Mouse (Mus musculus) CH12.LX (cell line): ENCODE measurements around the gene Clec2d. TPM values are rescaled to one million over a fixed set of nuclear protein-coding genes. Genes with fewer than 3 reads are reported as not detected.

Experiments used
- DNase-seq: peaks from one replicate; pipeline ENCODE4 v3.0.0-alpha.2; 2013; ENCODE audit errors: extremely low read depth
- H3K27ac ChIP-seq: 2 replicates; pipeline ENCODE4 v1.5.1; 2012; ENCODE audit warnings: low read depth, mild to moderate bottlenecking, control low read depth, moderate library complexity; ENCODE audit not compliant: insufficient read depth
- H3K27me3 ChIP-seq: replicated peaks from 2 replicates; pipeline ENCODE3; 2012; ENCODE audit warnings: inconsistent platforms
- H3K36me3 ChIP-seq, 2 experiments: replicated peaks in 1 of 2; 2 replicates each; pipeline versions ENCODE3 to v1.6.1; 2012; ENCODE audit warnings: inconsistent platforms in 1 of 2, low read length in 1 of 2, mild to moderate bottlenecking in 1 of 2, mixed read lengths in 1 of 2, moderate library complexity in 1 of 2; ENCODE audit not compliant: control insufficient read depth in 1 of 2, insufficient read depth in 1 of 2
- H3K4me1 ChIP-seq, 2 experiments: 2 replicates each; pipeline ENCODE4 v1.6.1; 2012; ENCODE audit warnings: inconsistent platforms in 1 of 2, moderate library complexity in 1 of 2; ENCODE audit not compliant: insufficient read depth in 2 of 2, control insufficient read depth in 1 of 2
- H3K4me2 ChIP-seq: 2 replicates; pipeline ENCODE4 v1.6.1; 2012; ENCODE audit warnings: low read depth, mild to moderate bottlenecking, control low read depth; ENCODE audit not compliant: poor library complexity, insufficient read depth, severe bottlenecking
- H3K4me3 ChIP-seq, 3 experiments: fragments of 150-350 bp in 1 of 3; sonication (generic) in 1 of 3; replicated peaks in 1 of 3; 2 replicates each; pipeline versions ENCODE3 to v1.5.1; 2011 to 2012; ENCODE audit warnings: low read depth in 2 of 3, low read length in 2 of 3, mild to moderate bottlenecking in 2 of 3, moderate library complexity in 2 of 3, control low read depth in 1 of 3, improper control_type of control experiment in 1 of 3, inconsistent platforms in 1 of 3, mixed read lengths in 1 of 3; ENCODE audit not compliant: poor library complexity in 1 of 3
- H3K79me2 ChIP-seq: replicated peaks from 2 replicates; pipeline ENCODE4 v1.6.1; 2012; ENCODE audit warnings: mild to moderate bottlenecking, moderate library complexity; ENCODE audit not compliant: control insufficient read depth, poor library complexity, insufficient read depth, severe bottlenecking; ENCODE audit errors: extremely low read depth
- H3K9ac ChIP-seq: 2 replicates; pipeline ENCODE4 v1.6.1; 2012; ENCODE audit warnings: low read depth, mild to moderate bottlenecking, control low read depth, moderate library complexity; ENCODE audit not compliant: insufficient read depth
- H3K9me3 ChIP-seq: replicated peaks from 2 replicates; pipeline ENCODE3; 2012; ENCODE audit warnings: low read length, inconsistent platforms, mixed read lengths
- BHLHE40 ChIP-seq: IDR thresholded peaks from 2 replicates; pipeline ENCODE4 v1.6.1; 2011; ENCODE audit warnings: mild to moderate bottlenecking, low read depth, low read length, improper control_type of control experiment
- CHD1 ChIP-seq: IDR thresholded peaks from 2 replicates; pipeline ENCODE4 v1.6.1; 2012; ENCODE audit warnings: low read depth, low read length, improper control_type of control experiment, inconsistent platforms
- CHD2 ChIP-seq: IDR thresholded peaks from 2 replicates; pipeline ENCODE4 v1.6.1; 2011; ENCODE audit warnings: low read length, improper control_type of control experiment
- E2F4 ChIP-seq: IDR thresholded peaks from 2 replicates; pipeline ENCODE4 v1.6.1; 2011; ENCODE audit warnings: low read depth, low read length, improper control_type of control experiment; ENCODE audit not compliant: insufficient replicate concordance
- EP300 ChIP-seq: IDR thresholded peaks from 2 replicates; pipeline ENCODE4 v1.6.1; 2011; ENCODE audit warnings: low read length, improper control_type of control experiment
- GABPA ChIP-seq: IDR thresholded peaks from 2 replicates; pipeline ENCODE4 v1.6.1; 2012; ENCODE audit warnings: low read depth, low read length, improper control_type of control experiment, inconsistent platforms; ENCODE audit not compliant: insufficient replicate concordance
- HCFC1 ChIP-seq: IDR thresholded peaks from 2 replicates; pipeline ENCODE4 v1.6.1; 2012; ENCODE audit warnings: low read depth, mild to moderate bottlenecking, inconsistent platforms, low read length, improper control_type of control experiment
- JUN ChIP-seq: IDR thresholded peaks from 2 replicates; pipeline ENCODE4 v1.6.1; 2011; ENCODE audit warnings: low read depth, mild to moderate bottlenecking, low read length, improper control_type of control experiment, moderate library complexity; ENCODE audit not compliant: insufficient read depth
- JUND ChIP-seq: conservative IDR thresholded peaks from 2 replicates; pipeline ENCODE4 v1.6.1; 2011; ENCODE audit warnings: low read depth, low read length, improper control_type of control experiment
- KAT2A ChIP-seq: IDR thresholded peaks from 2 replicates; pipeline ENCODE4 v1.6.1; 2012; ENCODE audit warnings: low read length, improper control_type of control experiment, inconsistent platforms; ENCODE audit not compliant: insufficient replicate concordance
- MAFK ChIP-seq: IDR thresholded peaks from 2 replicates; pipeline ENCODE4 v1.6.1; 2011; ENCODE audit warnings: low read length, improper control_type of control experiment; ENCODE audit not compliant: insufficient replicate concordance
- MAX ChIP-seq: IDR thresholded peaks from 2 replicates; pipeline ENCODE4 v1.6.1; 2011; ENCODE audit warnings: low read length, improper control_type of control experiment
- MAZ ChIP-seq: IDR thresholded peaks from 2 replicates; pipeline ENCODE4 v1.6.1; 2012; ENCODE audit warnings: low read depth, mild to moderate bottlenecking, inconsistent platforms, low read length, improper control_type of control experiment, moderate library complexity
- MEF2A ChIP-seq: IDR thresholded peaks from 2 replicates; pipeline ENCODE4 v1.6.1; 2014; ENCODE audit warnings: low read depth, mild to moderate bottlenecking, inconsistent platforms, low read length, improper control_type of control experiment, borderline replicate concordance
- MXI1 ChIP-seq: IDR thresholded peaks from 2 replicates; pipeline ENCODE4 v1.6.1; 2011; ENCODE audit warnings: mild to moderate bottlenecking, low read depth, low read length, improper control_type of control experiment
- MYC ChIP-seq: IDR thresholded peaks from 2 replicates; pipeline ENCODE4 v1.6.1; 2011; ENCODE audit warnings: low read depth, mild to moderate bottlenecking, improper control_type of control experiment, low read length
- NELFE ChIP-seq: IDR thresholded peaks from 2 replicates; pipeline ENCODE4 v1.6.1; 2011; ENCODE audit warnings: low read depth, low read length, improper control_type of control experiment
- NRF1 ChIP-seq: IDR thresholded peaks from 2 replicates; pipeline ENCODE4 v1.6.1; 2014; ENCODE audit warnings: low read depth, mild to moderate bottlenecking, inconsistent platforms, low read length, improper control_type of control experiment, moderate library complexity
- POLR2AphosphoS2 ChIP-seq: IDR thresholded peaks from 2 replicates; pipeline ENCODE4 v1.6.1; 2011; ENCODE audit warnings: low read depth, low read length, improper control_type of control experiment
- RAD21 ChIP-seq: IDR thresholded peaks from 2 replicates; pipeline ENCODE4 v1.6.1; 2011; ENCODE audit warnings: low read depth, mild to moderate bottlenecking, low read length, improper control_type of control experiment, moderate library complexity
- SMC3 ChIP-seq: IDR thresholded peaks from 2 replicates; pipeline ENCODE4 v1.6.1; 2011; ENCODE audit warnings: low read depth, low read length, improper control_type of control experiment
- TBP ChIP-seq: conservative IDR thresholded peaks from 2 replicates; pipeline ENCODE4 v1.6.1; 2011; ENCODE audit warnings: low read depth, low read length, improper control_type of control experiment
- TCF12 ChIP-seq: IDR thresholded peaks from 2 replicates; pipeline ENCODE4 v1.6.1; 2014; ENCODE audit warnings: low read depth, mild to moderate bottlenecking, inconsistent platforms, low read length, improper control_type of control experiment
- UBTF ChIP-seq: IDR thresholded peaks from 2 replicates; pipeline ENCODE4 v1.6.1; 2012; ENCODE audit warnings: low read depth, mild to moderate bottlenecking, inconsistent platforms, low read length, improper control_type of control experiment, moderate library complexity
- USF1 ChIP-seq: IDR thresholded peaks from 2 replicates; pipeline ENCODE4 v1.6.1; 2014; ENCODE audit warnings: low read depth, mild to moderate bottlenecking, inconsistent platforms, low read length, improper control_type of control experiment
- USF2 ChIP-seq: conservative IDR thresholded peaks from 2 replicates; pipeline ENCODE4 v1.6.1; 2011; ENCODE audit warnings: low read depth, low read length, improper control_type of control experiment
- ZKSCAN1 ChIP-seq: IDR thresholded peaks from 2 replicates; pipeline ENCODE4 v1.6.1; 2012; ENCODE audit warnings: low read depth, inconsistent platforms, low read length, improper control_type of control experiment, borderline replicate concordance
- ZMIZ1 ChIP-seq: IDR thresholded peaks from 2 replicates; pipeline ENCODE4 v1.6.1; 2012; ENCODE audit warnings: low read depth, mild to moderate bottlenecking, inconsistent platforms, low read length, improper control_type of control experiment
- dilution Hi-C: fragments of 300-500 bp; cut with MboI; formaldehyde crosslinking; loops from 2 replicates; pipeline ENCODE4 v1.14.3; 2020; ENCODE audit warnings: low sequenced_read_pairs; ENCODE audit not compliant: extremely low pct_unique_long_range_greater_than_20kb, extremely low pct_ligation_motif_present
- in situ Hi-C: fragments of 300-500 bp; cut with MboI; formaldehyde crosslinking; loops from 3 replicates; pipeline ENCODE4 v1.14.3; 2019; ENCODE audit warnings: low sequenced_read_pairs, low pct_ligation_motif_present, low pct_unique_long_range_greater_than_20kb, mixed read lengths
- polyA plus RNA-seq: library from polyadenylated mRNA; unstranded; fragments of >175 nt; gene quantifications from 2 replicates; pipeline ENCODE4 v1.2.1, GENCODE M21; 2012; ENCODE audit warnings: low read depth; ENCODE audit not compliant: insufficient read length
- total RNA-seq, 2 experiments: library from RNA; depleted of rRNA; stranded (reverse); fragments of 300-350 nt in 1 of 2; fragments of >200 nt in 1 of 2; gene quantifications; 2 replicates each; pipeline ENCODE4 v1.2.3; 2012 to 2014

Gene Clec2d
- total and polyA plus RNA-seq, 3 experiments = 5.1 to 50.7 (median 25.9) TPM

- peaks cover 5% of the 10 kb centered on the region for H3K9me3 ChIP-seq
- in situ Hi-C loops (loop anchor here (5.0 kb wide), 1 partner anchor 52 kb away; the partner anchor contains the start of gene Clec2d), dilution Hi-C loops (no loop called here)
- H3K9ac ChIP-seq = peak overlapping the region; percentile 68
- 0 out of 2 replicates have a peak, but pooled peaks have one; percentile 45 for TF ChIP-seq HCFC1
- TF ChIP-seq NRF1 = peak; percentile 63
- TF ChIP-seq ZMIZ1 = 0 out of 2 replicates have a peak, but pooled peaks have one; percentile 69
- TF ChIP-seq SMC3 = peak; percentile 3; the same call in 1 of the 2 replicates
- TF ChIP-seq UBTF = no peak
- no peak for TF ChIP-seq POLR2AphosphoS2
- TF ChIP-seq MXI1 = no peak; the same call in 1 of the 2 replicates
- peak overlapping the region; percentile 43 for H3K4me2 ChIP-seq
- no peaks in the 10 kb centered on the region for H3K27me3 ChIP-seq
- no peak for DNase-seq
- peak overlapping the region; percentile 100 for H3K27ac ChIP-seq
- H3K4me1 ChIP-seq = peaks cover 32 to 65% of the 10 kb centered on the region in 2 experiments
- H3K4me3 ChIP-seq = peak overlapping the region in 1 of 3 experiments; percentile 76
- peaks cover 0 to 6% of the 10 kb centered on the region in 2 experiments for H3K36me3 ChIP-seq
- H3K79me2 ChIP-seq = peaks cover 3% of the 10 kb centered on the region; the same call in 1 of the 2 replicates
Measured at GRCm38 (mm10) chr6:129233955-129234369, 53.5 kb downstream of the Clec2d start.

- peak overlapping the region; percentile 99 for H3K9ac ChIP-seq
- DNase-seq = peak; percentile 84
- dilution Hi-C loops = no loop called here
- peak; percentile 97 for TF ChIP-seq TCF12
- peak; percentile 94 for TF ChIP-seq TBP
- TF ChIP-seq JUND = peak; percentile 60; the same call in 1 of the 2 replicates
- TF ChIP-seq MYC = peak; percentile 51; the same call in 1 of the 2 replicates
- peak; percentile 50 for TF ChIP-seq ZMIZ1
- peak; percentile 70; the same call in 1 of the 2 replicates for TF ChIP-seq MXI1
- no peak for TF ChIP-seq CHD1
- no peak; the same call in 1 of the 2 replicates for TF ChIP-seq RAD21
- TF ChIP-seq CHD2 = peak; percentile 63
- TF ChIP-seq BHLHE40 = peak; percentile 96
- TF ChIP-seq KAT2A = no peak
- peak; percentile 49; the same call in 1 of the 2 replicates for TF ChIP-seq JUN
- TF ChIP-seq MEF2A = peak; percentile 98
- TF ChIP-seq SMC3 = peak; percentile 7; the same call in 1 of the 2 replicates
- TF ChIP-seq NELFE = peak; percentile 29; the same call in 1 of the 2 replicates
- peak; percentile 98 for TF ChIP-seq EP300
- TF ChIP-seq MAFK = peak; percentile 75
- TF ChIP-seq GABPA = no peak
- TF ChIP-seq ZKSCAN1 = no peak
- peak; percentile 35; the same call in 1 of the 2 replicates for TF ChIP-seq MAZ
- peak; percentile 88 for TF ChIP-seq MAX
- no peak for TF ChIP-seq USF1
- no peak for TF ChIP-seq USF2
- no peak for TF ChIP-seq E2F4
Measured at GRCm38 (mm10) chr6:129234456-129235360, 54.3 kb downstream of the Clec2d start.

More at GRCm38 (mm10) chr6:129234456-129235360, 54.3 kb downstream of the Clec2d start:
- in situ Hi-C loops = loop anchor here (5.0 kb wide), 1 partner anchor 52 kb away; the partner anchor contains the start of gene Clec2d
- Histone ChIP-seq H3K27ac (peak overlapping the region; percentile 100), H3K4me1 (peaks cover 29 to 64% of the 10 kb centered on the region in 2 experiments), H3K27me3 (no peaks in the 10 kb centered on the region), H3K79me2 (peaks cover 3% of the 10 kb centered on the region; the same call in 1 of the 2 replicates), H3K9me3 (peaks cover 5% of the 10 kb centered on the region), H3K4me3 (peak overlapping the region in 1 of 3 experiments; percentile 76), H3K4me2 (peak overlapping the region; percentile 43), H3K36me3 (peaks cover 0 to 6% of the 10 kb centered on the region in 2 experiments)
